Mouse (Mus musculus) inflammation-experienced regulatory T-cells, adult 6 months (primary cell): Measurements from ENCODE around the gene Rnf123. TPM values are rescaled to one million over a fixed set of nuclear protein-coding genes. Genes with fewer than 3 reads are reported as not detected.

Source experiments
- ATAC-seq: one replicate; pipeline ENCODE4 v1.8.0; 2017
- polyA plus RNA-seq, 3 experiments: library from polyadenylated mRNA; unstranded; fragments of 100-300 nt; shearing (Covaris generic); gene quantifications; one replicate each; pipeline ENCODE4 v1.2.1; 2017

Rnf123 gene
- 10 to 100 TPM; 36.0 to 83.5 (median 66.3) TPM for polyA plus RNA-seq

GRCm38 (mm10) chr9:108082988-108083431 lies at the start of gene Rnf123:
Rnf123 (minus strand) TSS chr9:108083346.
- peak; percentile 66 for ATAC-seq

- no peak for ATAC-seq
These were observed 49.2 kb upstream of the Rnf123 start for GRCm38 (mm10) chr9:108132373-108132772.

- ATAC-seq: no peak
These were observed 48.4 kb upstream of the Rnf123 start for GRCm38 (mm10) chr9:108131502-108131901.

GRCm38 (mm10) chr9:108129042-108129948 lies 46.1 kb upstream of the Rnf123 start:
- no peak for ATAC-seq

- no peak for ATAC-seq
These were observed 45.1 kb upstream of the Rnf123 start for GRCm38 (mm10) chr9:108128248-108128647.

GRCm38 (mm10) chr9:108126436-108127180 lies 43.5 kb upstream of the Rnf123 start:
- no peak for ATAC-seq

- no peak for ATAC-seq
These were observed 42.6 kb upstream of the Rnf123 start for GRCm38 (mm10) chr9:108125731-108126130.

GRCm38 (mm10) chr9:108123916-108124315 lies 40.8 kb upstream of the Rnf123 start:
- no peak for ATAC-seq

GRCm38 (mm10) chr9:108121170-108121969 lies 38.2 kb upstream of the Rnf123 start:
- ATAC-seq: no peak

GRCm38 (mm10) chr9:108120671-108121070 lies 37.5 kb upstream of the Rnf123 start:
- ATAC-seq: peak; percentile 50

GRCm38 (mm10) chr9:108119891-108120411 lies 36.8 kb upstream of the Rnf123 start:
- ATAC-seq: no peak

GRCm38 (mm10) chr9:108117143-108117542 lies 34.0 kb upstream of the Rnf123 start:
- no peak for ATAC-seq

GRCm38 (mm10) chr9:108115290-108116077 lies 32.3 kb upstream of the Rnf123 start:
- ATAC-seq: no peak

- ATAC-seq: no peak
These were observed 29.7 kb upstream of the Rnf123 start for GRCm38 (mm10) chr9:108112719-108113340.

- ATAC-seq: no peak
These were observed 28.5 kb upstream of the Rnf123 start for GRCm38 (mm10) chr9:108111593-108112121.

- ATAC-seq: no peak
These were observed 28.0 kb upstream of the Rnf123 start for GRCm38 (mm10) chr9:108111101-108111592.

GRCm38 (mm10) chr9:108110160-108110559 lies 27.0 kb upstream of the Rnf123 start:
- ATAC-seq: no peak

- ATAC-seq: no peak
These were observed 24.7 kb upstream of the Rnf123 start for GRCm38 (mm10) chr9:108107867-108108266.

GRCm38 (mm10) chr9:108106090-108106489 lies 22.9 kb upstream of the Rnf123 start:
- no peak for ATAC-seq

- no peak for ATAC-seq
These were observed 22.4 kb upstream of the Rnf123 start for GRCm38 (mm10) chr9:108105549-108105863.
